Mouse (Mus musculus): ENCODE results near the gene As3mt.

DNA sequence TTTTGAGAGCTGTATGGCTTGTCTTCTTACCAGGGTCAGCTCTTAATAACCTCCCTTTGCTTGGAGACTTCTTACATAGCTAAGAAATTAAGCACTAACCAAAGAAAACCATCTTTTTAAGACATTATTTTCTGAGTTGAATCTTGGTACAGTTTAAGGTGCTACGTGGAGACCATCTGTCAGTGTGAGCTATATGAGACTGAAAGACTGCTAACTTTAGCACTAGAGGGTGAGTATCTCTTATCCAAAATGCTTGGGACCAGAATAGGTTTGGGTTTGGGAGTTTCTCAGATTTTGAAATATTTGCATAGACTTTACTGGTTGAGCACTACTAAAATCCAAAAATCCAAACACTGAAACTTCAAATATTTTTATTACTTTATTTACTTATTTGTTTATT, 82.5 kb downstream of the As3mt start:
- TF ChIP-seq CTCF (IDR thresholded peaks at IDR 0.05; ENCODE audit: low read depth, low read length) (no peak), TAL1 (conservative IDR thresholded peaks at IDR 0.05; ENCODE audit: low read depth, low read length) (no peak), GATA1 (IDR thresholded peaks at IDR 0.05; ENCODE audit: borderline replicate concordance, low read length) (no peak)

Measured in G1E (cell line).